Mouse (Mus musculus): ENCODE results near the gene Muc4. TPM values are rescaled to one million over a fixed set of nuclear protein-coding genes. Genes with fewer than 3 reads are reported as not detected.

Gene Muc4
- total and polyA plus RNA-seq, 3 experiments: not detected

DNA sequence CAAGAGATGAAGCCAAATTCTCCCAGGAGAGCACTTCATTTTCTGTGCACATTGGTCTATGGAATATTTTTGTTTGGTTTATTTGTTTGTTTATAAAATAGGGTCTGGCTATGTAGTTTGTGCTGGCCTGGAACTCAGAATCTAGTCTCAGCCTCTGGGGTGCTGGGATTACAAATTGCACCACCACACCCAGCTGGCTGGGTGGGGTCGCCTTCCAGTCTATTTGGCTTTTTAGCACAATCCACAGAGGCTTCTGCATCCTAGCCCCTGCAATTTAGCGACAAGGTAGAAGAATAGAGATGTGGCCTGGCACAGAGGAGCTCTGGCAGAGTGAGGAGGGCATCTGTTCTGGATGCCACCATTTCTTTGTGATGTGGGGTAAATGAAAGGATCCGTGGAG is 78.1 kb downstream of the Muc4 start:
- no peak for DNase-seq (ENCODE audit: low read depth, low spot score)
- H3K36me3 ChIP-seq (ENCODE audit: control insufficient read depth in 1 of 2, insufficient read depth in 2 of 2, low read length in 2 of 2): peaks cover 0 to 3% of the 10 kb centered on the region in 2 experiments; a peak in 1 of 4 replicates
- no peaks in the 10 kb centered on the region for H3K79me2 ChIP-seq (ENCODE audit: control insufficient read depth, insufficient read depth, low read length, poor library complexity)
- no peaks in the 10 kb centered on the region for H3K27me3 ChIP-seq (ENCODE audit: control insufficient read depth in 1 of 2, insufficient read depth in 2 of 2, low read length in 2 of 2)
- H3K4me1 ChIP-seq (ENCODE audit: control insufficient read depth in 1 of 2, insufficient read depth in 2 of 2, low read length in 2 of 2): peaks cover 0 to 7% of the 10 kb centered on the region in 2 experiments; a peak in 2 of 4 replicates
- H3K9me3 ChIP-seq (replicated peaks; ENCODE audit: insufficient read depth, low read length): no peaks in the 10 kb centered on the region
- no peak for TF ChIP-seq MAFK (IDR thresholded peaks at IDR 0.05; ENCODE audit: borderline replicate concordance, low read depth, low read length)
- TF ChIP-seq UBTF (IDR thresholded peaks at IDR 0.05; ENCODE audit: borderline replicate concordance, insufficient read depth, low read depth, low read length): no peak
- TF ChIP-seq BHLHE40 (IDR thresholded peaks at IDR 0.05; ENCODE audit: borderline replicate concordance, low read depth, low read length): no peak
- no peak for TF ChIP-seq RCOR1 (IDR thresholded peaks at IDR 0.05; ENCODE audit: low read depth, low read length)
- no peak for TF ChIP-seq MYC (IDR thresholded peaks at IDR 0.05; ENCODE audit: low read depth, low read length)
- TF ChIP-seq KAT2A (conservative IDR thresholded peaks at IDR 0.05; ENCODE audit: low read depth, low read length): no peak
- no peak for TF ChIP-seq MXI1 (IDR thresholded peaks at IDR 0.05; ENCODE audit: low read depth, low read length)
- H3K27ac ChIP-seq (ENCODE audit: control insufficient read depth, low read depth, low read length): no peak overlapping the region
- no peak overlapping the region; a peak in 1 of 4 replicates for H3K4me3 ChIP-seq (ENCODE audit: control insufficient read depth in 1 of 2, insufficient read depth in 1 of 2, low read depth in 2 of 2, low read length in 2 of 2)
- peak overlapping the region; percentile 24; the same call in 1 of the 2 replicates for H3K9ac ChIP-seq (ENCODE audit: control insufficient read depth, low read depth, low read length, poor library complexity, severe bottlenecking)

DNA sequence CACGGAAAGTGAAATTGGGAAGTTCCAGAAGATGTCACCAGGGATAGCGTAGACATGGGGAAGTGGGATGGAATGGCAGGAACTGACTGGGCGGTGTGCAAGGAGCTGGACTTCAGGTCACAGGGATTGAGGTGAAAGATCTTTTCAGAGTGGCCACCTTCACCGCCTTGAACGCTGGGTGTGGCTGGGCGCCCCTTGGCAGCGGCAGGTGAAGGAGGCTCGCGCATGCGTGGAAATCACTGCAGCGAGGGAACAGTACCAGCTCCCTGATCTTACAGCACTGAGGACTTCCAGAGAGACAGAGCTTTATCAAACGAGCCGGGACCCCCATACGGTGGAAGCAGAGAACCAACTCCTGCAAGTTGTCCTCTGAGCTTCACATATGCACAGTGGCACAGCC is 78.9 kb downstream of the Muc4 start:
- peaks cover 0 to 3% of the 10 kb centered on the region in 2 experiments; a peak in 1 of 4 replicates for H3K36me3 ChIP-seq (ENCODE audit: control insufficient read depth in 1 of 2, insufficient read depth in 2 of 2, low read length in 2 of 2)
- TF ChIP-seq TAL1 (IDR thresholded peaks at IDR 0.05; ENCODE audit: low read length): no peak
- TF ChIP-seq MAFK (IDR thresholded peaks at IDR 0.05; ENCODE audit: borderline replicate concordance, low read depth, low read length): no peak
- no peak for TF ChIP-seq TBP (IDR thresholded peaks at IDR 0.05; ENCODE audit: low read depth, low read length)
- no peak for TF ChIP-seq USF1 (IDR thresholded peaks at IDR 0.05; ENCODE audit: low read depth, low read length)
- no peak for TF ChIP-seq RAD21 (IDR thresholded peaks at IDR 0.05; ENCODE audit: low read depth, low read length)
- TF ChIP-seq ETS1 (IDR thresholded peaks at IDR 0.05; ENCODE audit: low read depth, low read length): no peak
- no peak for TF ChIP-seq MYB (IDR thresholded peaks at IDR 0.05; ENCODE audit: low read depth, low read length)
- TF ChIP-seq USF2 (IDR thresholded peaks at IDR 0.05; ENCODE audit: borderline replicate concordance in 1 of 2, insufficient read depth in 1 of 2, low read depth in 1 of 2, low read length in 2 of 2): no peak
- TF ChIP-seq MAX (IDR thresholded peaks at IDR 0.05; ENCODE audit: low read length): no peak
- TF ChIP-seq UBTF (IDR thresholded peaks at IDR 0.05; ENCODE audit: borderline replicate concordance, insufficient read depth, low read depth, low read length): no peak
- TF ChIP-seq NELFE (IDR thresholded peaks at IDR 0.05; ENCODE audit: low read depth, low read length): no peak
- peaks cover 0 to 7% of the 10 kb centered on the region in 2 experiments; a peak in 2 of 4 replicates for H3K4me1 ChIP-seq (ENCODE audit: control insufficient read depth in 1 of 2, insufficient read depth in 2 of 2, low read length in 2 of 2)
- DNase-seq (ENCODE audit: low read depth, low spot score): no peak
- H3K9ac ChIP-seq (ENCODE audit: control insufficient read depth, low read depth, low read length, poor library complexity, severe bottlenecking): no peak overlapping the region
- H3K79me2 ChIP-seq (ENCODE audit: control insufficient read depth, insufficient read depth, low read length, poor library complexity): no peaks in the 10 kb centered on the region
- no peaks in the 10 kb centered on the region for H3K9me3 ChIP-seq (replicated peaks; ENCODE audit: insufficient read depth, low read length)
- H3K27me3 ChIP-seq (ENCODE audit: control insufficient read depth in 1 of 2, insufficient read depth in 2 of 2, low read length in 2 of 2): no peaks in the 10 kb centered on the region
- H3K27ac ChIP-seq (ENCODE audit: control insufficient read depth, low read depth, low read length): no peak overlapping the region
- H3K4me3 ChIP-seq (ENCODE audit: control insufficient read depth in 1 of 2, insufficient read depth in 1 of 2, low read depth in 2 of 2, low read length in 2 of 2): no peak overlapping the region

Measured in MEL (cell line).